Comparison of ENCODE assay signal across 8 mouse cellular contexts in the genomic region with DNA sequence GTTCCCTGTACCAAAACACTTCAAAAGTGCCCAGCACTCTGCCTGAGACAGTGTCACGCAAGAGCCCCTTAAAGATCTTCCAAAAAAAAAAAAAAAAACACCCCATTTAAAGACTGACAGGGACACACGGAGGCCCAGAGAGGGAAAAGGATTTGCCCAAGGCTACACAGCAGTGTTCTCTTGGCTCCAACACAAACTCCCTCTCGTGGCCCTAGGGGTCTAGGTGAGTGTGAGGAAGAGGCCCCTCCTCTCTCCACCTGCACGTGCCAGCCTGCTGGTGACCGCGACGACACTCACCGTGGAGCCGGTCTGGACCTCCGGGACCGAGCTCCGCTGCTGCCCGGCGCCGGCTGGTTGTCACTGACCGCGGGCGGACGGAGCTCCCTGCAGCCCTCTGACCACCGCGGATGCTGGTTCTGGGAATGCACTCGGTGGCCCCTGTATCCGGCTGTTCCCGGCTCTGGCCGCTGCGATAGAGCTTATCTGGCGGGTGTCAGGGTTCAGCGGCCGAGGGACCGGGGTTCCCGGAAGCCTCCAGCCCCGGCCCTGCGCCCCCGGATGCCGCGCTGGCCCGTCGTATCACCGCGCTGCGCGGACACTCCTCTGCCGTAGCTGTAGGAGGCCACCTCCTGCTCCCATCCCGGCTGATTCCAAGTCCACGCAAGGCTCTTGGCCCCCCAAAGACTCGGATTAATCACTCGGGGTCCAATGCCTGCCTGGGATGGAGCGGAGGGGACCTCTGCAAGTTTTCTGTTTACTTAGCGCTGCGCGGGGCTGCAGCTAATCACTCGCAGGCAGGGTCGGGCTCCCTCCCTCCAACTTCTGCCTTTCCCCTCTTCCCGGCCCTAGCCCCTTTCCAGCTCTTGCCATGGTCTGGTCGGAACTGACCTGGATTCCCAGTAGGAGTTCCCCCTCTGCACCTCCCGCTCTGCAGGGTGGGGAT. TPM values are rescaled to one million over a fixed set of nuclear protein-coding genes. Genes with fewer than 3 reads are reported as not detected.
DNase-seq lines count a peak whose midpoint lies in the region; ATAC-seq lines count a peak whose summit lies in the region.

No protein-coding gene starts in this region.

- H3K4me2 ChIP-seq in embryonic facial prominence, embryonic 15.5 days (replicated peaks), result peak overlapping the region; percentile 90
- H3K4me2 ChIP-seq in hindbrain, embryonic 12.5 days (replicated peaks), result peak overlapping the region; percentile 80
- H3K4me2 ChIP-seq in limb, embryonic 15.5 days, result peak overlapping the region; percentile 82
- peak overlapping the region; percentile 66 for H3K4me2 ChIP-seq in neural tube, embryonic 13.5 days

- peak overlapping the region; percentile 51 for H3K9ac ChIP-seq in embryonic facial prominence, embryonic 15.5 days
- peak overlapping the region; percentile 59 for H3K9ac ChIP-seq in hindbrain, embryonic 12.5 days
- peak overlapping the region; percentile 42 for H3K9ac ChIP-seq in limb, embryonic 15.5 days
- H3K9ac ChIP-seq in neural tube, embryonic 13.5 days, result peak overlapping the region; percentile 66

- no peak for ATAC-seq in megakaryocyte, adult 5-6 weeks (ENCODE audit: poor library complexity, severe bottlenecking)
- no peak for ATAC-seq in embryonic facial prominence, embryonic 15.5 days (ENCODE audit: insufficient number of reproducible peaks, low FRiP score, low TSS enrichment, low read depth)
- no peak for ATAC-seq in hindbrain, embryonic 12.5 days (ENCODE audit: low FRiP score)
- no peak for ATAC-seq in limb, embryonic 15.5 days (ENCODE audit: insufficient number of reproducible peaks, low FRiP score, low TSS enrichment, low read depth)
- peak; percentile 23; the same call in 1 of the 2 replicates for ATAC-seq in neural tube, embryonic 13.5 days (ENCODE audit: low read depth)
- ATAC-seq in inflammation-experienced regulatory T-cells, adult 6 months, result no peak

- peak overlapping the region; percentile 86 for H3K27ac ChIP-seq in embryonic facial prominence, embryonic 15.5 days (replicated peaks)
- H3K27ac ChIP-seq in hindbrain, embryonic 12.5 days, result no peak overlapping the region
- peak overlapping the region; percentile 67 for H3K27ac ChIP-seq in limb, embryonic 15.5 days
- H3K27ac ChIP-seq in neural tube, embryonic 13.5 days (replicated peaks), result no peak overlapping the region

- peaks cover 30% of the 10 kb centered on the region for H3K36me3 ChIP-seq in megakaryocyte, embryonic 14.5 days (replicated peaks; ENCODE audit: low read length)
- no peaks in the 10 kb centered on the region for H3K36me3 ChIP-seq in embryonic facial prominence, embryonic 15.5 days
- H3K36me3 ChIP-seq in hindbrain, embryonic 12.5 days, result no peaks in the 10 kb centered on the region
- no peaks in the 10 kb centered on the region for H3K36me3 ChIP-seq in limb, embryonic 15.5 days
- H3K36me3 ChIP-seq in neural tube, embryonic 13.5 days, result no peaks in the 10 kb centered on the region

- DNase-seq in T-cell, adult 2 months (ENCODE audit: low spot score), result no peak

- H3K9me3 ChIP-seq in megakaryocyte, embryonic 14.5 days, result no peaks in the 10 kb centered on the region
- no peaks in the 10 kb centered on the region for H3K9me3 ChIP-seq in embryonic facial prominence, embryonic 15.5 days (replicated peaks)
- no peaks in the 10 kb centered on the region; the same call in 1 of the 2 replicates for H3K9me3 ChIP-seq in hindbrain, embryonic 12.5 days (replicated peaks)
- no peaks in the 10 kb centered on the region for H3K9me3 ChIP-seq in limb, embryonic 15.5 days
- no peaks in the 10 kb centered on the region for H3K9me3 ChIP-seq in neural tube, embryonic 13.5 days

- H3K4me3 ChIP-seq in megakaryocyte, embryonic 14.5 days (replicated peaks), result peak overlapping the region; percentile 97
- peak overlapping the region; percentile 53 for H3K4me3 ChIP-seq in embryonic facial prominence, embryonic 15.5 days (replicated peaks)
- peak overlapping the region; percentile 46 for H3K4me3 ChIP-seq in hindbrain, embryonic 12.5 days
- peak overlapping the region; percentile 54 for H3K4me3 ChIP-seq in limb, embryonic 15.5 days
- peak overlapping the region; percentile 40 for H3K4me3 ChIP-seq in neural tube, embryonic 13.5 days

- WGBS in embryonic facial prominence, embryonic 15.5 days, result under 1% methylated on average over 56 of the region's 56 CpGs
- WGBS in hindbrain, embryonic 12.5 days, result 1% methylated on average over 48 of the region's 56 CpGs
- WGBS in limb, embryonic 15.5 days, result under 1% methylated on average over 54 of the region's 56 CpGs
- under 1% methylated on average over 55 of the region's 56 CpGs for WGBS in neural tube, embryonic 13.5 days

- H3K4me1 ChIP-seq in megakaryocyte, embryonic 14.5 days, result peaks cover 91% of the 10 kb centered on the region
- H3K4me1 ChIP-seq in embryonic facial prominence, embryonic 15.5 days, result peaks cover 54% of the 10 kb centered on the region
- peaks cover 21% of the 10 kb centered on the region for H3K4me1 ChIP-seq in hindbrain, embryonic 12.5 days
- H3K4me1 ChIP-seq in limb, embryonic 15.5 days, result peaks cover 51% of the 10 kb centered on the region
- H3K4me1 ChIP-seq in neural tube, embryonic 13.5 days (replicated peaks), result peaks cover 19% of the 10 kb centered on the region

- no peaks in the 10 kb centered on the region for H3K27me3 ChIP-seq in megakaryocyte, embryonic 14.5 days (replicated peaks)
- H3K27me3 ChIP-seq in embryonic facial prominence, embryonic 15.5 days, result no peaks in the 10 kb centered on the region
- H3K27me3 ChIP-seq in hindbrain, embryonic 12.5 days, result peaks cover 55% of the 10 kb centered on the region
- H3K27me3 ChIP-seq in limb, embryonic 15.5 days, result 0 out of 2 replicates have a peak, but pooled peaks cover 12% of the 10 kb centered on the region
- H3K27me3 ChIP-seq in neural tube, embryonic 13.5 days, result peaks cover 52% of the 10 kb centered on the region

RNA-seq across cellular contexts. Expression of gene Pard6b, which starts 30.5 kb away (rescaled TPM):
- polyA plus RNA-seq in megakaryocyte, embryonic 14.5 days (2012; ENCODE audit: insufficient read depth, low replicate concordance), result 1.4 and 1.8 TPM in 2 replicates
- 0.30 TPM in 1 of 2 replicates, not detected in the other for total RNA-seq in megakaryocyte, adult 5-6 weeks (2015)
- 0.26 TPM in 1 of 2 replicates, not detected in the other for total RNA-seq in megakaryocyte, adult 5-6 weeks (2017)
- polyA plus RNA-seq in embryonic facial prominence, embryonic 15.5 days (2015; fragmentation: Nextera tagmentation; extraction: Ambion mirVana), result 3.6 and 4.1 TPM in 2 replicates
- 9.6 and 10.9 TPM in 2 replicates for polyA plus RNA-seq in hindbrain, embryonic 12.5 days (2016; fragmentation: Nextera tagmentation; extraction: Ambion mirVana)
- polyA plus RNA-seq in limb, embryonic 15.5 days (2015; fragmentation: Nextera tagmentation; extraction: Ambion mirVana), result 2.9 and 3.8 TPM in 2 replicates
- 7.5 and 9.1 TPM in 2 replicates for polyA plus RNA-seq in neural tube, embryonic 13.5 days (2015; fragmentation: Nextera tagmentation; extraction: Ambion mirVana)
- polyA plus RNA-seq in inflammation-experienced regulatory T-cells, adult 6 months (2017; shearing (Covaris generic)), result 1 to 10 TPM in 2 of 3 experiments, under 1 TPM in 1; 0.41 to 1.2 (median 1.1) TPM

RNA-seq across cellular contexts. Expression of gene Ripor3, which starts 39.9 kb away (rescaled TPM):
- 123 and 438 TPM in 2 replicates for polyA plus RNA-seq in megakaryocyte, embryonic 14.5 days (2012; ENCODE audit: insufficient read depth, low replicate concordance)
- total RNA-seq in megakaryocyte, adult 5-6 weeks (2015), result 0.20 TPM in 1 of 2 replicates, not detected in the other
- not detected in 2 replicates for total RNA-seq in megakaryocyte, adult 5-6 weeks (2017)
- 8.3 and 8.4 TPM in 2 replicates for polyA plus RNA-seq in embryonic facial prominence, embryonic 15.5 days (2015; fragmentation: Nextera tagmentation; extraction: Ambion mirVana)
- 1.1 and 1.3 TPM in 2 replicates for polyA plus RNA-seq in hindbrain, embryonic 12.5 days (2016; fragmentation: Nextera tagmentation; extraction: Ambion mirVana)
- polyA plus RNA-seq in limb, embryonic 15.5 days (2015; fragmentation: Nextera tagmentation; extraction: Ambion mirVana), result 7.9 and 9.2 TPM in 2 replicates
- 0.40 and 0.61 TPM in 2 replicates for polyA plus RNA-seq in neural tube, embryonic 13.5 days (2015; fragmentation: Nextera tagmentation; extraction: Ambion mirVana)
- under 1 TPM; 0.16 to 0.49 (median 0.33) TPM for polyA plus RNA-seq in inflammation-experienced regulatory T-cells, adult 6 months (2017; shearing (Covaris generic))

Comparison
In these comparisons a context has a peak if more than half of its experiments do, and no peak if none do; other contexts are left out.
1. H3K4me3 ChIP-seq: peak in every context shown above with its lines; median percentile 97 in megakaryocyte, embryonic 14.5 days; 54 in limb, embryonic 15.5 days; 53 in embryonic facial prominence, embryonic 15.5 days; 46 in hindbrain, embryonic 12.5 days; 40 in neural tube, embryonic 13.5 days.
2. H3K27ac ChIP-seq: peak in embryonic facial prominence, embryonic 15.5 days (single experiment) and limb, embryonic 15.5 days (single experiment); none in hindbrain, embryonic 12.5 days (single experiment) and neural tube, embryonic 13.5 days (single experiment).
3. RNA of gene Ripor3, which starts 39.9 kb away (polyA plus RNA-seq): 123 to 438 TPM in megakaryocyte, embryonic 14.5 days; 7.9 to 9.2 TPM in limb, embryonic 15.5 days, 8.3 to 8.4 TPM in embryonic facial prominence, embryonic 15.5 days, 1.1 to 1.3 TPM in hindbrain, embryonic 12.5 days, 0.40 to 0.61 TPM in neural tube, embryonic 13.5 days and 0.16 to 0.49 TPM in inflammation-experienced regulatory T-cells, adult 6 months; every median in the first group is over 10 times any median in the second.
4. Peak in every context shown above with its lines, with median percentiles within 50 percentile points of each other: H3K4me2 ChIP-seq and H3K9ac ChIP-seq.